Mouse (Mus musculus) ES-E14 (cell line): Measurements from ENCODE around the gene Serpinb2.
A peak's percentile ranks its signal among the peaks of the same experiment; 100 is the strongest.

Experiments
- CHD2 ChIP-seq: IDR thresholded peaks from 2 replicates; pipeline ENCODE4 v1.6.1; 2014; ENCODE audit warnings: mild to moderate bottlenecking, low read depth, low read length, inconsistent platforms
- HCFC1 ChIP-seq: IDR thresholded peaks from 2 replicates; pipeline ENCODE4 v1.6.1; 2012; ENCODE audit warnings: low read length, inconsistent platforms, borderline replicate concordance; ENCODE audit not compliant: insufficient read depth
- MAFK ChIP-seq: IDR thresholded peaks from 2 replicates; pipeline ENCODE4 v1.6.1; 2014; ENCODE audit warnings: mild to moderate bottlenecking, low read depth, low read length, inconsistent platforms; ENCODE audit not compliant: insufficient read depth
- ZC3H11A ChIP-seq: IDR thresholded peaks from 2 replicates; pipeline ENCODE4 v1.6.1; 2012; ENCODE audit warnings: low read depth, mild to moderate bottlenecking, inconsistent platforms, low read length, borderline replicate concordance
- ZNF384 ChIP-seq: IDR thresholded peaks from 2 replicates; pipeline ENCODE4 v1.6.1; 2012; ENCODE audit warnings: low read depth, low read length, inconsistent platforms

- TF ChIP-seq ZNF384 (no peak), HCFC1 (no peak), MAFK (no peak), ZC3H11A (peak; percentile 82; the same call in 1 of the 2 replicates), CHD2 (no peak)
Measured at GRCm38 (mm10) chr1:107481452-107481851, 29.8 kb upstream of the Serpinb2 start.
